Mouse (Mus musculus) heart, embryonic 16.5 days (tissue): ENCODE measurements around the gene Gm20388. TPM values are rescaled to one million over a fixed set of nuclear protein-coding genes. Genes with fewer than 3 reads are reported as not detected.

Source experiments
- ATAC-seq: fragments of 200-750 bp; cut with Nextera tagmentation; replicated peaks from 2 replicates; pipeline ENCODE4 v1.8.0; 2017; ENCODE audit warnings: moderate number of reproducible peaks; ENCODE audit not compliant: insufficient read depth, low FRiP score; ENCODE audit errors: extremely low read depth
- H3K27ac ChIP-seq: fragments of 300-500 bp; sonication (generic); 2 replicates; pipeline ENCODE4 v1.5.1; 2014; ENCODE audit warnings: mild to moderate bottlenecking, low read length, control low read depth, moderate library complexity
- H3K27me3 ChIP-seq: fragments of 300-500 bp; sonication (generic); 2 replicates; pipeline ENCODE4 v1.6.1; 2014; ENCODE audit warnings: low read length, mixed read lengths; ENCODE audit not compliant: control insufficient read depth, insufficient read depth
- H3K36me3 ChIP-seq: fragments of 300-500 bp; sonication (generic); 2 replicates; pipeline ENCODE4 v1.6.1; 2014; ENCODE audit not compliant: control insufficient read depth, insufficient read depth
- H3K4me1 ChIP-seq: fragments of 300-500 bp; sonication (generic); 2 replicates; pipeline ENCODE4 v1.6.1; 2014; ENCODE audit warnings: low read length, mixed read lengths; ENCODE audit not compliant: control insufficient read depth, insufficient read depth
- H3K4me2 ChIP-seq: fragments of 300-500 bp; sonication (generic); 2 replicates; pipeline ENCODE4 v1.6.1; 2014; ENCODE audit warnings: low read depth, mild to moderate bottlenecking, control low read depth, low read length
- H3K4me3 ChIP-seq: fragments of 300-500 bp; sonication (generic); 2 replicates; pipeline ENCODE4 v1.5.1; 2014; ENCODE audit warnings: mild to moderate bottlenecking, control low read depth, low read length
- H3K9ac ChIP-seq: fragments of 300-500 bp; sonication (generic); 2 replicates; pipeline ENCODE4 v1.6.1; 2014; ENCODE audit warnings: low read length, control low read depth
- H3K9me3 ChIP-seq: fragments of 300-500 bp; sonication (generic); replicated peaks from 2 replicates; pipeline ENCODE4 v1.6.1; 2016; ENCODE audit warnings: low read length; ENCODE audit not compliant: control insufficient read depth
- WGBS: fragments of 180-500 bp; shearing (Covaris S2); extraction: QIAGEN DNeasy Blood & Tissue Kit; methylation state at CpG from one replicate; pipeline ENCODE4 v1.1.7; 2014; 5-methylcytosine and 5-hydroxymethylcytosine counted together
- polyA plus RNA-seq: library from polyadenylated mRNA; unstranded; fragments of >200 nt; fragmentation: Nextera tagmentation; extraction: Ambion mirVana; gene quantifications from 2 replicates; pipeline ENCODE4 v1.2.1, GENCODE M21; 2015

Gene Gm20388
- polyA plus RNA-seq, 1 experiment from 2014 or later = 4.5 TPM

- peak; percentile 54 for ATAC-seq
- H3K27me3 ChIP-seq = no peaks in the 10 kb centered on the region
- whole genome bisulfite sequencing = 52% methylated on average over 12 of the region's 12 CpGs
Observed at GRCm38 (mm10) chr8:121861806-121862548, 1951.3 kb downstream of the Gm20388 start.

GRCm38 (mm10) chr8:121865356-121865755, 1954.7 kb downstream of the Gm20388 start:
- ATAC-seq = no peak
- Histone ChIP-seq H3K36me3 (no peaks in the 10 kb centered on the region), H3K9me3 (no peaks in the 10 kb centered on the region), H3K9ac (no peak overlapping the region), H3K4me3 (no peak overlapping the region), H3K27me3 (no peaks in the 10 kb centered on the region), H3K4me1 (no peaks in the 10 kb centered on the region), H3K4me2 (no peak overlapping the region), H3K27ac (no peak overlapping the region)
- 75% methylated on average over 8 of the region's 8 CpGs for WGBS

More at GRCm38 (mm10) chr8:121861806-121862548, 1951.3 kb downstream of the Gm20388 start:
- Histone ChIP-seq H3K27ac (no peak overlapping the region), H3K9ac (no peak overlapping the region), H3K36me3 (no peaks in the 10 kb centered on the region), H3K9me3 (no peaks in the 10 kb centered on the region), H3K4me1 (no peaks in the 10 kb centered on the region), H3K4me3 (no peak overlapping the region), H3K4me2 (no peak overlapping the region)

- H3K4me3 ChIP-seq = no peak overlapping the region
- H3K4me1 ChIP-seq = peaks cover 9% of the 10 kb centered on the region; the same call in 1 of the 2 replicates
- H3K27me3 ChIP-seq = 0 out of 2 replicates have a peak, but pooled peaks cover 4% of the 10 kb centered on the region
- WGBS = 79% methylated on average over 5 of the region's 5 CpGs
- H3K9ac ChIP-seq = no peak overlapping the region
- no peak overlapping the region for H3K4me2 ChIP-seq
- no peaks in the 10 kb centered on the region for H3K36me3 ChIP-seq
- H3K9me3 ChIP-seq = no peaks in the 10 kb centered on the region
- no peak for ATAC-seq
- no peak overlapping the region for H3K27ac ChIP-seq
Observed at GRCm38 (mm10) chr8:121868196-121868595, 1957.6 kb downstream of the Gm20388 start.

GRCm38 (mm10) chr8:121868896-121869295, 1958.3 kb downstream of the Gm20388 start:
- Histone ChIP-seq H3K9me3 (no peaks in the 10 kb centered on the region), H3K4me3 (no peak overlapping the region), H3K4me1 (peaks cover 9% of the 10 kb centered on the region), H3K36me3 (no peaks in the 10 kb centered on the region), H3K27me3 (0 out of 2 replicates have a peak, but pooled peaks cover 4% of the 10 kb centered on the region), H3K27ac (no peak overlapping the region), H3K4me2 (no peak overlapping the region), H3K9ac (no peak overlapping the region)
- no peak for ATAC-seq
- 78% methylated on average over 7 of the region's 7 CpGs for WGBS

- Histone ChIP-seq H3K36me3 (no peaks in the 10 kb centered on the region), H3K27me3 (0 out of 2 replicates have a peak, but pooled peaks cover 4% of the 10 kb centered on the region), H3K9ac (no peak overlapping the region), H3K9me3 (no peaks in the 10 kb centered on the region), H3K4me3 (no peak overlapping the region), H3K4me1 (peaks cover 20% of the 10 kb centered on the region), H3K4me2 (no peak overlapping the region), H3K27ac (no peak overlapping the region)
- 76% methylated on average over 2 of the region's 2 CpGs for WGBS
- no peak for ATAC-seq
Observed at GRCm38 (mm10) chr8:121870190-121870589, 1959.5 kb downstream of the Gm20388 start.

GRCm38 (mm10) chr8:121871833-121872440, 1961.3 kb downstream of the Gm20388 start:
- no peak overlapping the region for H3K27ac ChIP-seq
- no peak for ATAC-seq
- WGBS = 23% methylated on average over 10 of the region's 10 CpGs
- peaks cover 26% of the 10 kb centered on the region for H3K4me1 ChIP-seq
- no peaks in the 10 kb centered on the region for H3K9me3 ChIP-seq
- peak overlapping the region; percentile 26; the same call in 1 of the 2 replicates for H3K4me2 ChIP-seq
- H3K36me3 ChIP-seq = no peaks in the 10 kb centered on the region
- H3K27me3 ChIP-seq = 0 out of 2 replicates have a peak, but pooled peaks cover 4% of the 10 kb centered on the region
- 0 out of 2 replicates have a peak overlapping the region, but pooled peaks have one; percentile 8 for H3K9ac ChIP-seq
- H3K4me3 ChIP-seq = no peak overlapping the region

- no peak overlapping the region for H3K9ac ChIP-seq
- H3K4me3 ChIP-seq = no peak overlapping the region
- H3K36me3 ChIP-seq = no peaks in the 10 kb centered on the region
- no peak overlapping the region for H3K4me2 ChIP-seq
- peaks cover 26% of the 10 kb centered on the region for H3K4me1 ChIP-seq
- WGBS = 41% methylated on average over 9 of the region's 9 CpGs
- ATAC-seq = peak; percentile 69
- H3K27ac ChIP-seq = no peak overlapping the region
- 0 out of 2 replicates have a peak, but pooled peaks cover 4% of the 10 kb centered on the region for H3K27me3 ChIP-seq
- no peaks in the 10 kb centered on the region for H3K9me3 ChIP-seq
Observed at GRCm38 (mm10) chr8:121874031-121874430, 1963.4 kb downstream of the Gm20388 start.

- Histone ChIP-seq H3K27me3 (0 out of 2 replicates have a peak, but pooled peaks cover 4% of the 10 kb centered on the region), H3K4me1 (peaks cover 26% of the 10 kb centered on the region), H3K36me3 (no peaks in the 10 kb centered on the region), H3K4me2 (no peak overlapping the region), H3K9me3 (no peaks in the 10 kb centered on the region), H3K4me3 (no peak overlapping the region), H3K27ac (peak overlapping the region; percentile 6; the same call in 1 of the 2 replicates), H3K9ac (no peak overlapping the region)
- no peak for ATAC-seq
- 36% methylated on average over 3 of the region's 3 CpGs for WGBS
Observed at GRCm38 (mm10) chr8:121875045-121875444, 1964.4 kb downstream of the Gm20388 start.

GRCm38 (mm10) chr8:121875517-121875916, 1964.9 kb downstream of the Gm20388 start:
- Histone ChIP-seq H3K4me1 (peaks cover 27% of the 10 kb centered on the region), H3K4me2 (no peak overlapping the region), H3K4me3 (no peak overlapping the region), H3K9me3 (no peaks in the 10 kb centered on the region), H3K9ac (no peak overlapping the region), H3K27ac (peak overlapping the region; percentile 6; the same call in 1 of the 2 replicates), H3K36me3 (no peaks in the 10 kb centered on the region), H3K27me3 (0 out of 2 replicates have a peak, but pooled peaks cover 4% of the 10 kb centered on the region)
- WGBS = 48% methylated on average over 9 of the region's 9 CpGs
- ATAC-seq = peak; percentile 47; the same call in 1 of the 2 replicates
